Mouse (Mus musculus) neural tube, embryonic 10.5 days (tissue): Measurements from ENCODE around the gene Th.

Source experiments
- DNase-seq: peaks from one replicate; pipeline ENCODE4 v3.0.0-alpha.2; 2017; ENCODE audit warnings: low spot score; ENCODE audit errors: extremely low spot score

The Th gene

GRCm38 (mm10) chr7:142931028-142931427 lies at the start of gene Th:
Th (minus strand) TSS chr7:142931128.
- DNase-seq = no peak

- peak; percentile 56 for DNase-seq
Measured at GRCm38 (mm10) chr7:142968809-142969511, 38.0 kb upstream of the Th start, which contains the start of gene Ascl2. Ascl2 (minus strand) TSS chr7:142969264.

- peak; percentile 75 for DNase-seq
Measured at GRCm38 (mm10) chr7:142967884-142968808, 37.2 kb upstream of the Th start.

GRCm38 (mm10) chr7:142967414-142967883 lies 36.5 kb upstream of the Th start:
- peak; percentile 45 for DNase-seq

GRCm38 (mm10) chr7:142959752-142960151 lies 28.8 kb upstream of the Th start:
- DNase-seq = no peak

GRCm38 (mm10) chr7:142958817-142959216 lies 27.9 kb upstream of the Th start:
- DNase-seq = no peak

- no peak for DNase-seq
Measured at GRCm38 (mm10) chr7:142956018-142956417, 25.1 kb upstream of the Th start.

- DNase-seq = no peak
Measured at GRCm38 (mm10) chr7:142949568-142949967, 18.6 kb upstream of the Th start.

- no peak for DNase-seq
Measured at GRCm38 (mm10) chr7:142937631-142938030, 6.7 kb upstream of the Th start.

GRCm38 (mm10) chr7:142935708-142936107 lies 4.8 kb upstream of the Th start:
- DNase-seq = no peak

- DNase-seq = no peak
Measured at GRCm38 (mm10) chr7:142932469-142932868, 1.5 kb upstream of the Th start.

- no peak for DNase-seq
Measured at GRCm38 (mm10) chr7:142929516-142929915, 1.4 kb downstream of the Th start.

- no peak for DNase-seq
Measured at GRCm38 (mm10) chr7:142927293-142927692, 3.6 kb downstream of the Th start.

- peak; percentile 92 for DNase-seq
Measured at GRCm38 (mm10) chr7:142918641-142919628, 12.0 kb downstream of the Th start.

- no peak for DNase-seq
Measured at GRCm38 (mm10) chr7:142917659-142918058, 13.3 kb downstream of the Th start.

GRCm38 (mm10) chr7:142916178-142916577 lies 14.8 kb downstream of the Th start:
- DNase-seq = peak; percentile 22

GRCm38 (mm10) chr7:142911682-142912081 lies 19.2 kb downstream of the Th start:
- no peak for DNase-seq

- no peak for DNase-seq
Measured at GRCm38 (mm10) chr7:142910104-142910503, 20.8 kb downstream of the Th start.

GRCm38 (mm10) chr7:142909622-142910021 lies 21.3 kb downstream of the Th start:
- DNase-seq = no peak

- no peak for DNase-seq
Measured at GRCm38 (mm10) chr7:142905606-142906005, 25.3 kb downstream of the Th start.

- DNase-seq = no peak
Measured at GRCm38 (mm10) chr7:142904331-142904730, 26.6 kb downstream of the Th start.
